Mouse (Mus musculus) c-Kit-negative CD71-positive TER-119-positive erythroid progenitor cells, embryonic 14.5 days (primary cell): Measurements from ENCODE around the gene Mfsd6.

Experiments
- DNase-seq: peaks from one replicate; pipeline ENCODE4 v3.0.0-alpha.2; 2013; ENCODE audit warnings: low read depth, low spot score

Mfsd6 gene

GRCm38 (mm10) chr1:52640266-52640665 is 87.0 kb downstream of the Mfsd6 start:
- no peak for DNase-seq

GRCm38 (mm10) chr1:52639090-52639489 is 88.2 kb downstream of the Mfsd6 start:
- DNase-seq = no peak

GRCm38 (mm10) chr1:52638101-52638500 is 89.2 kb downstream of the Mfsd6 start:
- no peak for DNase-seq

DNA sequence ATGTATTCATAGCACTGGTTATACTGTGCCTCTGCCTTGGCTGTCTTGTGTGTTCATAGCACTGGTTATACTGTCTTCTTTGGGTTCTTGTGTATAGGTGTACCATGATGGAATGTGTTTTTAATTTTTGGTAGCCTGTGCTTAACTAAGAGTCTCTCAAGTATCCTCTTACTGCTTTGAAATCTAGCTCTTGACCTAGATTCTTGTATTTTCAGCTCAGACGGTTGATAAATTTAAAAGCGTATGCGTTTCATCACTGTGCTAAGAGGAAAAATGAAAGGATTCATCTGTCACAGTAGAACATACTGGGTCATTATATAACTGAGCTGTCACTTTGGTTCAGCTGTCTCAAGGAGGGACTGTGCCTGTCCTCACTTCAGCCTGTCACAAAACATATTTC is 91.3 kb downstream of the Mfsd6 start:
- no peak for DNase-seq

GRCm38 (mm10) chr1:52634251-52634650 is 93.0 kb downstream of the Mfsd6 start:
- no peak for DNase-seq

- no peak for DNase-seq
Measured at GRCm38 (mm10) chr1:52631570-52631969, 95.7 kb downstream of the Mfsd6 start.

- DNase-seq = no peak
Measured at GRCm38 (mm10) chr1:52630937-52631299, 96.3 kb downstream of the Mfsd6 start.

- peak; percentile 71 for DNase-seq
Measured at GRCm38 (mm10) chr1:52630248-52630936, 96.9 kb downstream of the Mfsd6 start, which contains the start of gene Nemp2. Nemp2 (plus strand) TSS chr1:52630703.

DNA sequence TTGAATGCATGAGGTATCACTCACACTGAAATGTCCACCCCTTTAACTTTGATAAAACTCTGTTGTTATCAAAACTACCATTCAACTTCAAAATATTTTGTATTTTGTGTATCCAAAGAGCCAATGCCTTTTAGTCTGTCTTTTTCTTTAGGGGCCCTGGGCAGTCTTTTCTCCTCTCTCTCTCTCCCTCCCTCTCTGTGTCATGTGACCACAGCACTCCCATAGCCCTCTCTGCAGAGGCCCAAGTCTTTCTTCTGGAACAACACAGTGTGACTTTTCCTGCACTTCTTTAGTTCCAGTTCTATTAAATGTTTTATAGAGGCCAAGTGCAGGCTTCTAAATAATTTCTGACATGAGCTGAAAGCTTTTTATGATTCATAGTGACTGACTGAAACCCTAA is 106.8 kb downstream of the Mfsd6 start:
- no peak for DNase-seq

GRCm38 (mm10) chr1:52618217-52618616 is 109.0 kb downstream of the Mfsd6 start:
- DNase-seq = no peak

- no peak for DNase-seq
Measured at GRCm38 (mm10) chr1:52608486-52608885, 118.8 kb downstream of the Mfsd6 start.

DNA sequence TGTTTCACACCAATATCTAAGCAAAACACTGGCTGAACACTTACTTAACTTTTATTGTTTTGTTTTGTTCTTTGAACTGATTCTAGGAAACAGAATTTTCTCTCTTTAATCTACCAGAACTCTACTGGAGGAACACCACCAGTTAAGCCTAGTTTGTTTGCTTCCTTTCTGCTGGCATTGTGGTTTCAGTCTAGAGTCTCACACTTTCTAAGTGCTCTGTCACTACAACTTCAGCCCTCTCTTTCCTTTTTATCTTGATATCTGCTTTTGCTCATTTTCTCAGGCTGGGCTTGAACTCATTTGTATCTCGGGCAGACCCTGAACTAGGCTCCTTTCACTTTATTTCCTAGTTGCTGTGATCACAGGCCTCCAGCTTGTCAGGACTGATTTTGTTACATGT is 119.6 kb downstream of the Mfsd6 start:
- no peak for DNase-seq
